Mouse (Mus musculus): ENCODE data around the gene Mpp2. TPM values are rescaled to one million over a fixed set of nuclear protein-coding genes. Genes with fewer than 3 reads are reported as not detected.

Gene Mpp2
- 3.7 and 4.3 TPM in 2 replicates for polyA plus RNA-seq (2012; rRNA removed)

GRCm38 (mm10) chr11:102087931-102088898, at the start of gene Mpp2:
TSS of gene Mpp2 (minus strand) at chr11:102088515.

GRCm38 (mm10) chr11:102107732-102108131, 19.4 kb upstream of the Mpp2 start, which contains the start of gene Pyy:
TSS of gene Pyy (minus strand) at chr11:102107832.

DNA sequence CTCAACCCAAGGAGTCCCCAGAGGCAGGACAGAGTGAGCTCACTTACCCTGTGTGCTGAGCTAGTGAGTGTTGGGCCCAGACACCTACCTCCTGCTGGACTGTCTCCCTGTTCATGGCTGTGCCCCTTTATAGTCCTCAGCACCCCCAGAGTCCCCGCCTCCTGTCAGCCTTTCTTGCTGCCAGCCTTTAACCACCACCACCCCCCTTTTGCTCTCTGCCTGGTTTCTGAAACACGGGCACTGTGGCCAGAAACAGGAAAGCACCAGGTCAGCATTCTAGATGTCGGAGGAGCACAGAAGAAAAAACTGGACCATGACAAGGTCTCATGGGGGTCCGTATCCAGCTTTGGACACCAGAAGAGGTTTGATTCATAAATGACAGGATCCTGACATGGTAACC, 12.9 kb upstream of the Mpp2 start, which contains the start of gene Ppy:
Ppy (minus strand) TSS at position 101 of the 400 bp plus-strand sequence.

DNA sequence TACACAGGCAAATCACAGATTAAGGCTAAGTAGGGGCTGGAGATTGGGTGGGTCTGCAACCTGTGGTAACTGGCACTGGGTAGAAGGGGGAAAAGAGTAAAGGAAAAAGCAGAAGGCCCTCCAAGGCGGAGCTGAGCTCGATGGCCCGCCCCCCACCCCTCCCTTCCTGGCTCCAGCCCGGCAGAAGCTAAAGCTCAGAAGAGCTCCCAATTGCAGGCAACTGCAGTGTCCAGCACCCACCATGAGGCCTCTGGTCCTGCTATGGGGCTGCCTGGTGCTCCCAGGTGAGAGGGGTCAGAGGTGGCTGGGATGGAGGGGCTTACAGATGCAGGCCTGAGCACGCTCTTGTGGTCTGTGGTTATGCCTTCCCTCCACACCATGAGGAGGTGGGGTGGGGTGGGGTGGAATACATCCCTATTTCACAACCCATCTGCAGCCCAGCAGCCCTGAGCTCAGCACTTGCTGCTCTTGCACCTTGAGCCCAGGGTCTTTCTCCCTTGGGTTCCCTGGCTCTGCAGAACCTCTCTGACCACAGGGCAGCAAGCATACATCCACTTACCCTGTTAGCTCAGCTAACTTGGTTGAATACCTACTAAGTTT, 46.9 kb downstream of the Mpp2 start, which contains the start of gene Cd300lg:
Cd300lg (plus strand) TSS at position 160 of the 600 bp plus-strand sequence.

DNA sequence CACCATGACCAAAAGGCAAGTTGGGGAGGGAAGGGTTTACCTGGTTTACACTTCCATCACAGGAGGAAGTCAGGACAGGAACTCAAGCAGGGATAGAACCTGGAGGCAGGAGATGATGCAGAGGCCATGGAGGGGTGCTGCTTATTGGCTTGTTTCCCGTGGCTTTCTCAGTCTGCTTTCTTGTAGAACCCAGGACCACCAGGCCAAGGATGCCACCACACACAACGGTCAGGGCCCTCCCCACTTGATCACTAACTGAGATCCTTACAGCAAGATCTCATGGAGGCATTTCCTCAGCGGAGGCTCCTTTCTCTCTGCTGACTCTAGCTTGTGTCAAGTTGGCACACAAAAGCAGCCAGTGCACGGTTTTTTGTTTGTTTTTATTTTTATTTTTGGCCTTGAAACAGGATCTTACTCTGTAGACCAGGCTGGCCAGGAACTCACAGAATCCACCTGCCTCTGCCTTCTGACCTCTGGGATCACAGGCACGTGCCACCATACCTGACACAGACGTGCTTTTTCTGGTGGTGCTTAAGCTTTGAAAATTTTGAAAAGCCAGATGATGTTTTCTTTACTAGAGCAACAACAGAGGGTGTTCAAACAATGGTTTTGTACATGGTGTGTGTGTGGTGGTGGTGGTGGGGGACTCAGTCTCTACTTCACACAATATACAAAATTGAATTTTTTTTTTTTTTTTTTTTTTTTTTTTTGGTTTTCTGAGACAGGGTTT, 60.1 kb downstream of the Mpp2 start, which contains the start of gene Mpp3:
Mpp3 (minus strand) TSS at position 375 of the 730 bp plus-strand sequence.

Other genes with a start within 250 kb of the Mpp2 start
- gene Meox1, start 194.1 kb downstream of the Mpp2 start, polyA plus RNA-seq (2012; rRNA removed), result 0.16 TPM in 2 replicates
- 0.08 and 0.12 TPM in 2 replicates for gene Sost, start 121.5 kb downstream of the Mpp2 start, polyA plus RNA-seq (2012; rRNA removed)
- not detected in 2 replicates for gene Cfap97d1, start 104.2 kb downstream of the Mpp2 start, polyA plus RNA-seq (2012; rRNA removed)
- gene Dusp3, start 101.5 kb downstream of the Mpp2 start, polyA plus RNA-seq (2012; rRNA removed), result 7.9 and 8.0 TPM in 2 replicates
- gene Mpp3, start 60.1 kb downstream of the Mpp2 start, polyA plus RNA-seq (2012; rRNA removed), result 0.62 and 1.1 TPM in 2 replicates
- 1.4 and 1.5 TPM in 2 replicates for gene Cd300lg, start 47.0 kb downstream of the Mpp2 start, polyA plus RNA-seq (2012; rRNA removed)
- 0.19 TPM in 1 of 2 replicates, not detected in the other for gene Ppy, start 12.8 kb upstream of the Mpp2 start, polyA plus RNA-seq (2012; rRNA removed)
- 0.61 and 1.6 TPM in 2 replicates for gene Pyy, start 19.3 kb upstream of the Mpp2 start, polyA plus RNA-seq (2012; rRNA removed)
- gene Nags, start 57.0 kb upstream of the Mpp2 start, polyA plus RNA-seq (2012; rRNA removed), result 24.4 and 27.6 TPM in 2 replicates
- gene Tmem101, start 67.9 kb upstream of the Mpp2 start, polyA plus RNA-seq (2012; rRNA removed), result 6.8 and 7.4 TPM in 2 replicates
- 11.3 and 13.1 TPM in 2 replicates for gene Lsm12, start 96.8 kb upstream of the Mpp2 start, polyA plus RNA-seq (2012; rRNA removed)
- gene G6pc3, start 101.1 kb upstream of the Mpp2 start, polyA plus RNA-seq (2012; rRNA removed), result 9.6 and 11.1 TPM in 2 replicates
- gene Hdac5, start 141.7 kb upstream of the Mpp2 start, polyA plus RNA-seq (2012; rRNA removed), result 23.1 and 27.8 TPM in 2 replicates
- 4.9 and 5.0 TPM in 2 replicates for gene BC030867, start 160.4 kb upstream of the Mpp2 start, polyA plus RNA-seq (2012; rRNA removed)
- gene Asb16, start 180.2 kb upstream of the Mpp2 start, polyA plus RNA-seq (2012; rRNA removed), result 0.20 and 0.26 TPM in 2 replicates
- gene Tmub2, start 196.4 kb upstream of the Mpp2 start, polyA plus RNA-seq (2012; rRNA removed), result 21.9 and 22.2 TPM in 2 replicates
- gene Atxn7l3, start 208.1 kb upstream of the Mpp2 start, polyA plus RNA-seq (2012; rRNA removed), result 10.8 and 12.7 TPM in 2 replicates
- gene Ubtf, start 231.2 kb upstream of the Mpp2 start, polyA plus RNA-seq (2012; rRNA removed), result 24.8 and 26.1 TPM in 2 replicates

All from liver, embryonic 18 days (tissue).